24 mouse cellular contexts compared by ENCODE assay signal in the genomic region with DNA sequence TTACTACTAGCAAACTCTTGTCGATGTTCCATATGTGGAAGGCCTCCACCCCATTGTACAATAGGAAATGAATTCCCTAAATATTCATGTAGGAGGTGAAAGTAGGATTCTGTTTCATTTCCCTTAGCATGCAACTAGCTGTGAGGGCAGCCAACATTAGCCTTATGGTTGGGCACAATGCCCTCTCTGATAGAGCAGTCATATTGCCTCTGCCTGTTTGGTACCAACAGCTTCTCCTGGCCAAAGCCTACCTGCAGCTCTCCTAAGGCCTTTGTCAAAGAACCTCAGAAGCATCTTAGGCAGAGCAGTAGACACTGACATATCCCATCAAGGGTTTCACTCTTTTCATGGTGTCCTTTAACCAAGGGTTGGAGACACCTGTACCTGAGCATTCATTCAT.
A peak's percentile ranks its signal among the peaks of the same experiment; 100 is the strongest.
DNase-seq lines count a peak whose midpoint lies in the region; ATAC-seq lines count a peak whose summit lies in the region.
"Had no signal": no experiment of that assay in that cellular context is flagged by ENCODE, and none has a peak within 500 bp of the region (broad histone marks: within the 10 kb centered on the region; RNA-seq: fewer than 3 reads in every experiment).

No protein-coding gene starts in this region.

- 98% methylated on average over 1 of the region's 1 CpGs for WGBS in heart, embryonic 10.5 days
- WGBS in heart, embryonic 11.5 days (ENCODE audit: insufficient replicate concordance): 93% methylated on average over 1 of the region's 1 CpGs

- no peak overlapping the region for H3K4me2 ChIP-seq in heart, embryonic 11.5 days
- H3K4me2 ChIP-seq: embryonic facial prominence, embryonic 13.5 days; forebrain, embryonic 12.5 days; forebrain, embryonic 15.5 days; hindbrain, embryonic 13.5 days; intestine, embryonic 15.5 days had no signal

- peaks cover 37% of the 10 kb centered on the region for H3K36me3 ChIP-seq in heart, embryonic 10.5 days
- peaks cover 25% of the 10 kb centered on the region for H3K36me3 ChIP-seq in heart, embryonic 11.5 days (ENCODE audit: control insufficient read depth, insufficient read depth, low read length)

- no peak overlapping the region for H3K4me3 ChIP-seq in heart, embryonic 10.5 days
- H3K4me3 ChIP-seq in heart, embryonic 11.5 days (ENCODE audit: low read depth, low read length): no peak overlapping the region
- H3K4me3 ChIP-seq: embryonic facial prominence, embryonic 10.5 days; embryonic facial prominence, embryonic 13.5 days; erythroblast, embryonic 14.5 days; forebrain, embryonic 12.5 days; forebrain, embryonic 15.5 days; hindbrain, embryonic 10.5 days; hindbrain, embryonic 13.5 days; intestine, embryonic 15.5 days had no signal

- no peaks in the 10 kb centered on the region for H3K9me3 ChIP-seq in heart, embryonic 10.5 days
- H3K9me3 ChIP-seq in heart, embryonic 11.5 days (replicated peaks; ENCODE audit: control insufficient read depth, low read length): no peaks in the 10 kb centered on the region
- H3K9me3 ChIP-seq: embryonic facial prominence, embryonic 10.5 days; embryonic facial prominence, embryonic 13.5 days; forebrain, embryonic 12.5 days; forebrain, embryonic 15.5 days; hindbrain, embryonic 10.5 days; hindbrain, embryonic 13.5 days; intestine, embryonic 15.5 days had no signal

- no peaks in the 10 kb centered on the region for H3K27me3 ChIP-seq in heart, embryonic 10.5 days (ENCODE audit: insufficient read depth, poor library complexity, severe bottlenecking)
- H3K27me3 ChIP-seq in heart, embryonic 11.5 days (ENCODE audit: control insufficient read depth, insufficient read depth, low read length): no peaks in the 10 kb centered on the region
- H3K27me3 ChIP-seq: embryonic facial prominence, embryonic 13.5 days; forebrain, embryonic 12.5 days; forebrain, embryonic 15.5 days; hindbrain, embryonic 13.5 days; intestine, embryonic 15.5 days had no signal

- H3K4me1 ChIP-seq in heart, embryonic 10.5 days: no peaks in the 10 kb centered on the region
- no peaks in the 10 kb centered on the region for H3K4me1 ChIP-seq in heart, embryonic 11.5 days (ENCODE audit: control insufficient read depth, insufficient read depth, low read length)
- H3K4me1 ChIP-seq: embryonic facial prominence, embryonic 10.5 days; embryonic facial prominence, embryonic 13.5 days; forebrain, embryonic 12.5 days; forebrain, embryonic 15.5 days; hindbrain, embryonic 10.5 days; hindbrain, embryonic 13.5 days; intestine, embryonic 15.5 days had no signal

- peak; percentile 11 for DNase-seq in heart, embryonic 10.5 days (ENCODE audit: low spot score)
- peak; percentile 60 to 64 for DNase-seq in cerebellum, adult 18-20 months
- DNase-seq in cerebellum, adult 9-11 months: peak; percentile 72
- DNase-seq in cerebellum, postnatal 36 days: peak; percentile 37 to 56
- no peak for DNase-seq in right cerebral cortex, adult 2 months (ENCODE audit: low spot score in 2 of 2)
- DNase-seq in heart, postnatal 4 days: no peak
- no peak for DNase-seq in layer of hippocampus, adult 8-10 months (ENCODE audit: low spot score in 2 of 2)
- DNase-seq: adrenal gland, adult 2 months; adrenal gland, postnatal 14 days; embryo, embryonic 11 days; gastrocnemius, postnatal 25 days; heart, adult 18-20 months; kidney, adult 11 months had no signal

- H3K9ac ChIP-seq in heart, embryonic 11.5 days (ENCODE audit: low read depth, low read length): no peak overlapping the region
- H3K9ac ChIP-seq: embryonic facial prominence, embryonic 13.5 days; forebrain, embryonic 12.5 days; forebrain, embryonic 15.5 days; hindbrain, embryonic 13.5 days; intestine, embryonic 15.5 days had no signal

- no peak for ATAC-seq in heart, embryonic 11.5 days (replicated peaks; ENCODE audit: insufficient number of reproducible peaks, low FRiP score, low TSS enrichment)
- ATAC-seq: CD4-positive, CD25-positive, alpha-beta regulatory T cell, adult 4 months; forebrain, embryonic 15.5 days; hindbrain, embryonic 16.5 days; intestine, embryonic 15.5 days had no signal

- no peak overlapping the region for H3K27ac ChIP-seq in heart, embryonic 10.5 days
- no peak overlapping the region for H3K27ac ChIP-seq in heart, embryonic 11.5 days (ENCODE audit: low read depth, low read length)
- H3K27ac ChIP-seq: embryonic facial prominence, embryonic 10.5 days; embryonic facial prominence, embryonic 13.5 days; forebrain, embryonic 12.5 days; forebrain, embryonic 15.5 days; hindbrain, embryonic 10.5 days; hindbrain, embryonic 13.5 days; intestine, embryonic 15.5 days had no signal

Comparison
In these comparisons a context has a peak if more than half of its experiments do, and no peak if none do; other contexts are left out.
1. DNase-seq: peak in heart, embryonic 10.5 days (single experiment), cerebellum, adult 18-20 months (2 of 2), cerebellum, adult 9-11 months (single experiment) and cerebellum, postnatal 36 days (2 of 2); none in right cerebral cortex, adult 2 months (0 of 2), heart, postnatal 4 days (single experiment) and layer of hippocampus, adult 8-10 months (0 of 2).